Mouse (Mus musculus) G1E-ER4 (cell line): ENCODE measurements around the gene Vps13d. TPM values are rescaled to one million over a fixed set of nuclear protein-coding genes. Genes with fewer than 3 reads are reported as not detected.

Source experiments
- GATA1 ChIP-seq: IDR thresholded peaks from one replicate; pipeline ENCODE4 v1.8.0; 2012; ENCODE audit warnings: low read length, inconsistent platforms
- polyA plus RNA-seq: library from polyadenylated mRNA; stranded (reverse); fragments of >175 nt; gene quantifications from 2 replicates; pipeline ENCODE4 v1.2.3, GENCODE M21; 2012

Gene Vps13d
- polyA plus RNA-seq, 1 experiment, result 3.1 TPM

DNA sequence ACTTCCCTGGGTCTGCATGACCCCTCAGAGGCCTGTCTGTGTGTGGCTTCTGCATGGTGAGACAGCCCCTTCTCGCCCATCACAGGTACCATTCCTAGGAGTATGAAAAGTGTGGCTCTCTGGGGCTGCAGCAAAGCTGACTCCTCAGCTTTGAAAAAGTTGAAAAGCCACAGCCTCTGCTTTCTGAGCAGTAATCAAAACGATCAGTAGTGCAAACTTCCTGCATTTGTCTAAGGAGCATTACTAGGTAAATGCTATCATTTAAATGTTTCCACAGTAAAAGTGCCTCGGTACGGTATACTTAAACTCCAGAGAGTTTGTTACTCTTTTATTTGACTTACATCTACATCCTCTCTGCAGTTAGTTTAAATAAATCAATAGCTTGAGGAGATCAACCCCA, 59.3 kb downstream of the Vps13d start:
- TF ChIP-seq GATA1, result no peak

DNA sequence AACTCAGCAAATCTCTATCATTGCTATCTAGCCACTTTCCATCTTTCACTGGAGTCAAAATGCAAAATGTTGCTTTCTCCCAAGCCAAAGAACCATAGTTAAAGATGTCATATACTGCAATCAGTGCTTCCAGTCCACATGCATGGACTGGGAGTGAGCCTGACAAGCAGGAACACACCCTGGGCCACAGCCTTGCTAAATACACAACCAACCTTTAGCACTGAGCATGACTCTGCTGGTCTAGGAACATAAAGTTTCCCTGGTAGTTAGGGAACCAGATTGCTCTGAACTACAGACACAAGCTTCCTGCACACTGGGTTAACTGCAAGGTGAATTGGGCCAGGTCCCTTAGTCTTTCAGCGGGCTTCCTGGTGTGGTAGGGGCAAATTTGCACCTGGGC, 64.0 kb downstream of the Vps13d start:
- TF ChIP-seq GATA1, result no peak

- no peak for TF ChIP-seq GATA1
These were observed 64.8 kb downstream of the Vps13d start for GRCm38 (mm10) chr4:145129956-145130548.

DNA sequence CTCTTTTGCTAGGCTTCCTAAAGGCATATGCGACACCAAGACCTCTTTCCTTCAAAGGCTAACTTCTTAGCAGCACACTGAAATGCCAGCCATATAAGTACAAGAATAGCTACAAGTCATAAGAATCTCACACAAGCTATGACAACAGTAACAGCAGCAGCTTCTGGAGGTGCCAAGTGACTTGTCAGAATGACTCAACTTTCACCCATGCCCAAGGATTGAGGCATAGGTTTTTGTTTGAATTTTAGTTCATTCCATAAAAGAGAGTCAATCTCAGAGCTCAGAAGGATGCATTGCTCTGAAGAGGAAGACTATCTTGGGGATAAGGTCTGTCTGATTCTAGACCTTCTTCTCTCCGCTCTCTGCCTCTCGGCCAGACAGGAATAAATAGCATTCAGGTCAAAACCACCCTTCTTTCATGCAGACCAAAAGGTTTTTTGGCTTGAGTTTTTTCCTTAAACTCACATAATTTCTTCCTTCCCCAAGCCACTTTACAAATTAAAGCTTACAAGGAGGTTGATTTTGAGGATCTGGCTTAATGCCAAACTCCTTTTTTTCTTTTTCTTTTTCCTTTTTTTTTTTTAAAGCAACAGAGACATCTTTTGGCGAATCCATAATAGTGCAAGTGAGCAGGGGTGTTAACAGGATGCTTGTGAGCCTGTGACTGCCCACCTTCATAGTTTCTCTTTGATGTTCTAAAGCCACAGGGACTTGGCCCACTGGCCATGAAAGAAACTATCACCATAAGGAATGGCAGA, 69.2 kb downstream of the Vps13d start:
- TF ChIP-seq GATA1, result no peak

DNA sequence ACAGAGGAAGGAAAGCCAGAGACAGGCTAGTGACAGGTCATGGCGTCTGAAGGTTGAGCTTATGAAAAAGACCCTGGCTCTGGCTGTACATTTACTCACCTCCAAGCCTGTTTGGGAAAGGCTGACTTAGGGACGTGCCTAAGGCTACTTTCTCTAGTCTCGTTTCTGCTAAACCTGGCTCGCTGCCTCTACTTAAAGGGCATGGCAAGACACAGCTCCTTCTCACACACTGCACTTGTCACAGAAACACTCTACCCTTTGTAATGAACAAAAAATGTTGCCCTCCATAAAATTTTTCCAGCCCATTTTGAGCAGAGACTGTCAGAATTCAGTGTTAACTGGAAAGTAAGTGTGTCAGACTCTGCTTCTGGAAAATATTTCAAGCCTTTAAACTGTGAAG, 70.4 kb downstream of the Vps13d start:
- TF ChIP-seq GATA1, result no peak

DNA sequence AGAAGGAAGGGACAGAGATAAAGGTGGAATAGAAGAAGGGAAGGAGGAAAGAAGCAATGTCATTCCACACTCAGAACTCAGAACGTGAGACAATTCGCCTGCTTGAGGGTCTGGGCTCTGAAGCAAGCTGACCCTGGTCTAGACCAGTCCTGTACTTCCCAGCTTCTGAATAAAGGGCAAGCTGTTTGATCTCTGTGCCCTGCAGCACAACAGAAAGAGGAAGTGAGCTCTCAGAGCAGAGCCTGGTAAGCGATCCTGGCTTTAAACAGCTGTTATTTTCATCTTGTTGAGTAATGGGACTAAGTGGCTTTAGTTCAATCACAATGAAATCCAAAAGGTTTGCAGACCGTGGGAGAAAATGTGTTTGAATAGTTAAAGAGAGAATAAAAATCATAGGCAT, 83.2 kb downstream of the Vps13d start:
- no peak for TF ChIP-seq GATA1

GRCm38 (mm10) chr4:145110736-145111135, 84.1 kb downstream of the Vps13d start:
- no peak for TF ChIP-seq GATA1

DNA sequence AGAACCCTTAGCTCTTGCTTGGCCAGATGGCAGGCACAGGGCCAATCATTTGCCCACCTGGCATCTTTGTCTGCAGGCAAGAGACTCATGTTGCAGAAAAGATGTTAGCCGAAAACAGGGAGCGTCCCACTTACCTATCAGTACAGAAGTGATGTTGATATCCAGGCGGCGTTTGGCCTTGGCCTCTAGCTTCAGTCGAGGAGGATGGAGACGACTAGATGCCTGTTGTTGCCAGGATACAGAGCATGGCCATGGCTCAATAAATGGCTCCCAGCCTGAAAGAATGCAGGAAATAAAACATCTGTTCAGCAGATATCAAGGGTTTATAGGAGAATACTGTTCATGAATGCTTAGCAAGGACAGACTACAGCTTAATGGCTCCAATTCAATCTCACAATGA, 88.0 kb downstream of the Vps13d start:
- TF ChIP-seq GATA1, result no peak

GRCm38 (mm10) chr4:145105319-145105718, 89.5 kb downstream of the Vps13d start:
- no peak for TF ChIP-seq GATA1

DNA sequence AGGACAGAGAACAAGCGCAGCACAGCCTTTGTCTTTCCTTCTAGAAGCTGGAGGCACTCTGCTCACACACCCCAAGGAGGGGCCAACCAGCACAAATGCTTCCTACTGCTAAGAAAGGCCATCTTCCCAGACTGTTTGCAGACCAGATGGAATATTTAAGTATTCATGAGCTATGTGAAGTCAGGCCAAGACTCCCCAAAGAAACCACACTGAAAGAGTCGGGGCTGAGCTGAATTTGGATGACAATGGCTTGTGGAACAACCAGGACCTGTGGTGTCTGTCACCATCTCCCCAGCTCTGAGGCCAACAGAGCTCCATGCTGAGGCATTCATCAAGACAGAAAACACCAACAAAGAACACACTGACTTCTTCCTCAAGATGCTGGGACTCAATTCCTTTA, 89.9 kb downstream of the Vps13d start:
- no peak for TF ChIP-seq GATA1

GRCm38 (mm10) chr4:145103617-145104016, 91.2 kb downstream of the Vps13d start:
- TF ChIP-seq GATA1, result no peak

- no peak for TF ChIP-seq GATA1
These were observed 92.7 kb downstream of the Vps13d start for GRCm38 (mm10) chr4:145101823-145102718.

DNA sequence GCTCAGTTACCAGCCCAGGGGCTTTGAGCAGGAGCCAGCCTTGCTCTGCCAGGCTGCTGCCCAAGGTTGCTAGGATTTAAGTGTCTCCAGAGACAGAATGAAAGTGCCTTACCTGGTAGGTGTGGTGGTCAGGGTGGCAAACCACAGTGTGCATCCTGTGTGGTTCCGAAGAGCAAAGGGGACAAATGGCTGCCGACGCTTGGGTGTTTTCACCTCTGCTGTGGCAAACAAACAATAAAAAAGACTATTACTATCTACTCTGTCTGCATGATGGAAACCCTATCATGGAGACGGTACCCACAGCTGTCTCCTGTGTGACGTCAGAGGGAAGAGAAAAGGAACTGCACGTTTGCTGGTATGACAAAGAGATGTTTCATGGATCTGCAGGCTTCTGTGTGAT, 95.0 kb downstream of the Vps13d start:
- no peak for TF ChIP-seq GATA1

DNA sequence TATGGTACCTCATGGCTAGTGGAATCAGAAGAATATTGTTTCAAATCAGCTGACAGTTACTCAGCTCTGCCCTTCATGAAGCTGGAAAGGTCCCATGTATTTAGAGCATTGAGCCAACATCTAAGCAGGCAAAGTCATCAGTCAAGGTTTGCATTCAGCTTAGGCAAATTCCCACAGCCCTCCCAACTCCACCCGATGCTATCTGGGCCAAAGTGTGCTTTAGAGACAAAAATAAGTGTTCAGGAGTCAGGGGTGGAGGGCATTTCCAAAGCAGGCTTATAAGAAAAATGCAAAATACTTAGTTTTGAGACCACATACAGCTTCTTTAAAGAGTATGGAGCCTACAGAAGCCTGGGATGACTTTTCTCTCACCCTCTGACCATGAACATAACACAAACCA, 95.5 kb downstream of the Vps13d start:
- no peak for TF ChIP-seq GATA1

- TF ChIP-seq GATA1, result no peak
These were observed 96.8 kb downstream of the Vps13d start for GRCm38 (mm10) chr4:145097974-145098373.

GRCm38 (mm10) chr4:145096481-145097039, 98.2 kb downstream of the Vps13d start:
- TF ChIP-seq GATA1, result no peak
